Comparison of ENCODE assay signal across 17 mouse cellular contexts in genomic region chr7:141956174-141956566, GRCm38 (mm10). TPM values are rescaled to one million over a fixed set of nuclear protein-coding genes. Genes with fewer than 3 reads are reported as not detected.
DNase-seq lines count a peak whose midpoint lies in the region; ATAC-seq and TF ChIP-seq lines count a peak whose summit lies in the region.
"Had no signal": no experiment of that assay in that cellular context is flagged by ENCODE, and none has a peak within 500 bp of the region (broad histone marks: within the 10 kb centered on the region; RNA-seq: fewer than 3 reads in every experiment).

No protein-coding gene starts in this region.

- WGBS in stomach, embryonic 15.5 days = 71% methylated on average over 8 of the region's 8 CpGs
- WGBS in stomach, postnatal 0 days = 77% methylated on average over 8 of the region's 8 CpGs

- H3K9ac ChIP-seq in stomach, embryonic 15.5 days = no peak overlapping the region
- no peak overlapping the region for H3K9ac ChIP-seq in stomach, postnatal 0 days (ENCODE audit: low read length)
- H3K9ac ChIP-seq: forebrain, embryonic 12.5 days; hindbrain, embryonic 14.5 days; liver, embryonic 13.5 days had no signal

- no peak for TF ChIP-seq EP300 in stomach, postnatal 0 days (optimal IDR thresholded peaks at IDR 0.05)

- no peaks in the 10 kb centered on the region for H3K36me3 ChIP-seq in stomach, embryonic 15.5 days
- no peaks in the 10 kb centered on the region for H3K36me3 ChIP-seq in stomach, postnatal 0 days (ENCODE audit: control insufficient read depth, insufficient read depth, low read length)
- H3K36me3 ChIP-seq: liver, embryonic 13.5 days had no signal

- no peak for DNase-seq in frontal cortex, postnatal 10 days (ENCODE audit: low spot score in 2 of 2)
- peak; percentile 63 to 78 for DNase-seq in left cerebral cortex, adult 18-20 months (ENCODE audit: low spot score in 2 of 2)
- no peak for DNase-seq in left cerebral cortex, adult 8-10 months (ENCODE audit: low spot score in 2 of 2)
- no peak for DNase-seq in stomach, postnatal 0 days (ENCODE audit: low spot score)
- DNase-seq in right cerebral cortex, postnatal 36 days (ENCODE audit: low spot score in 2 of 2) = peak; percentile 53 to 76
- no peak for DNase-seq in spleen, adult 18-20 months
- DNase-seq: embryo, embryonic 11 days; heart, adult 18-20 months; kidney, adult 18-20 months; kidney, postnatal 25 days; liver, embryonic 13.5 days; thymus, postnatal 14 days had no signal

- no peak overlapping the region for H3K27ac ChIP-seq in stomach, embryonic 15.5 days
- H3K27ac ChIP-seq in stomach, postnatal 0 days (replicated peaks) = no peak overlapping the region
- H3K27ac ChIP-seq: forebrain, embryonic 12.5 days; hindbrain, embryonic 14.5 days; liver, embryonic 13.5 days had no signal

- no peaks in the 10 kb centered on the region for H3K4me1 ChIP-seq in stomach, embryonic 15.5 days
- H3K4me1 ChIP-seq in stomach, postnatal 0 days (replicated peaks; ENCODE audit: control insufficient read depth, insufficient read depth) = no peaks in the 10 kb centered on the region
- H3K4me1 ChIP-seq: liver, embryonic 13.5 days had no signal

- peaks cover 25% of the 10 kb centered on the region for H3K27me3 ChIP-seq in stomach, embryonic 15.5 days (replicated peaks)
- peaks cover 2% of the 10 kb centered on the region for H3K27me3 ChIP-seq in stomach, postnatal 0 days (ENCODE audit: control insufficient read depth, insufficient read depth, low read length)
- H3K27me3 ChIP-seq: forebrain, embryonic 12.5 days had no signal

- TF ChIP-seq CTCF in stomach, postnatal 0 days (IDR thresholded peaks at IDR 0.05; ENCODE audit: low read depth) = no peak

- no peak overlapping the region for H3K4me2 ChIP-seq in stomach, embryonic 15.5 days
- no peak overlapping the region for H3K4me2 ChIP-seq in stomach, postnatal 0 days (replicated peaks; ENCODE audit: low read depth)
- H3K4me2 ChIP-seq: forebrain, embryonic 12.5 days; hindbrain, embryonic 14.5 days; liver, embryonic 13.5 days had no signal

- ATAC-seq in frontal cortex, adult (ENCODE audit: low TSS enrichment) = peak; percentile 17; the same call in 1 of the 2 replicates
- ATAC-seq in stomach, embryonic 15.5 days (ENCODE audit: insufficient read depth, low FRiP score, low read depth) = peak; percentile 14; the same call in 1 of the 2 replicates
- no peak for ATAC-seq in stomach, postnatal 0 days (ENCODE audit: low FRiP score, low TSS enrichment)

- H3K4me3 ChIP-seq in stomach, embryonic 15.5 days (replicated peaks) = no peak overlapping the region
- H3K4me3 ChIP-seq in stomach, postnatal 0 days (ENCODE audit: low read depth, low read length) = no peak overlapping the region
- H3K4me3 ChIP-seq: forebrain, embryonic 12.5 days; liver, embryonic 13.5 days had no signal

- H3K9me3 ChIP-seq in stomach, embryonic 15.5 days = no peaks in the 10 kb centered on the region
- H3K9me3 ChIP-seq in stomach, postnatal 0 days (ENCODE audit: control insufficient read depth, low read length) = peaks cover 2% of the 10 kb centered on the region; the same call in 1 of the 2 replicates
- H3K9me3 ChIP-seq: forebrain, embryonic 12.5 days; liver, embryonic 13.5 days had no signal

RNA-seq across cellular contexts. Expression of gene Brsk2, which starts 6.6 kb away (rescaled TPM):
- total RNA-seq in left cerebral cortex, adult 18-20 months (2021) = 100 to 1,000 TPM; 208 to 219 TPM
- total RNA-seq in left cerebral cortex, adult 8-10 months (2022) = 100 to 1,000 TPM; 190 to 209 (median 202) TPM
- polyA plus RNA-seq in stomach, embryonic 15.5 days (2015; fragmentation: Nextera tagmentation; extraction: Ambion mirVana) = 1.6 and 2.0 TPM in 2 replicates
- 0.62 and 0.75 TPM in 2 replicates for polyA plus RNA-seq in stomach, postnatal 0 days (2015; fragmentation: Nextera tagmentation; extraction: Ambion mirVana)
- total RNA-seq: megakaryocyte, adult 5-6 weeks had no signal

RNA-seq across cellular contexts. Expression of gene Tollip, which starts 37.9 kb away (rescaled TPM):
- total RNA-seq in left cerebral cortex, adult 18-20 months (2021) = 100 to 1,000 TPM; 114 to 115 TPM
- 100 to 1,000 TPM; 107 to 115 (median 111) TPM for total RNA-seq in left cerebral cortex, adult 8-10 months (2022)
- 43.0 and 48.1 TPM in 2 replicates for polyA plus RNA-seq in stomach, embryonic 15.5 days (2015; fragmentation: Nextera tagmentation; extraction: Ambion mirVana)
- polyA plus RNA-seq in stomach, postnatal 0 days (2015; fragmentation: Nextera tagmentation; extraction: Ambion mirVana) = 33.2 and 33.4 TPM in 2 replicates

Comparison
In these comparisons a context has a peak if more than half of its experiments do, and no peak if none do; other contexts are left out.
1. DNase-seq: peak in left cerebral cortex, adult 18-20 months (2 of 2) and right cerebral cortex, postnatal 36 days (2 of 2); none in frontal cortex, postnatal 10 days (0 of 2), left cerebral cortex, adult 8-10 months (0 of 2), stomach, postnatal 0 days (single experiment) and spleen, adult 18-20 months (0 of 2).